Mouse (Mus musculus) embryonic facial prominence, embryonic 10.5 days (tissue): Measurements from ENCODE around the gene Map1b. TPM values are rescaled to one million over a fixed set of nuclear protein-coding genes. Genes with fewer than 3 reads are reported as not detected.

ENCODE experiments used
- DNase-seq: peaks from one replicate; pipeline ENCODE4 v3.0.0-alpha.2; 2017; ENCODE audit warnings: low spot score
- H3K27ac ChIP-seq: fragments of 300-500 bp; sonication (generic); replicated peaks from 2 replicates; pipeline ENCODE4 v1.5.1; 2016; ENCODE audit warnings: mild to moderate bottlenecking
- H3K27me3 ChIP-seq: fragments of 300-500 bp; sonication (generic); replicated peaks from 2 replicates; pipeline ENCODE4 v1.6.1; 2016; ENCODE audit warnings: low read depth, mild to moderate bottlenecking; ENCODE audit not compliant: poor library complexity, severe bottlenecking
- H3K36me3 ChIP-seq: fragments of 300-500 bp; sonication (generic); replicated peaks from 2 replicates; pipeline ENCODE4 v1.6.1; 2016; ENCODE audit warnings: mild to moderate bottlenecking, moderate library complexity
- H3K4me1 ChIP-seq: fragments of 300-500 bp; sonication (generic); 2 replicates; pipeline ENCODE4 v1.6.1; 2016
- H3K4me3 ChIP-seq: fragments of 300-500 bp; sonication (generic); 2 replicates; pipeline ENCODE4 v1.5.1; 2016; ENCODE audit warnings: mild to moderate bottlenecking, moderate library complexity
- H3K9me3 ChIP-seq: fragments of 300-500 bp; sonication (generic); 2 replicates; pipeline ENCODE4 v1.6.1; 2016; ENCODE audit warnings: mild to moderate bottlenecking
- WGBS: fragments of 180-500 bp; shearing (Covaris S2); methylation state at CpG from one replicate; pipeline ENCODE4 v1.1.7; 2016; 5-methylcytosine and 5-hydroxymethylcytosine counted together
- polyA plus RNA-seq: library from polyadenylated mRNA; unstranded; fragments of >200 nt; fragmentation: Nextera tagmentation; extraction: Ambion mirVana; gene quantifications from 2 replicates; pipeline ENCODE4 v1.2.1, GENCODE M21; 2016

The Map1b gene
- 288 and 317 TPM in 2 replicates for polyA plus RNA-seq

- peaks cover 46% of the 10 kb centered on the region for H3K4me1 ChIP-seq
- peak; percentile 89 for DNase-seq
- under 1% methylated on average over 31 of the region's 32 CpGs for WGBS
- 0 out of 2 replicates have a peak, but pooled peaks cover 3% of the 10 kb centered on the region for H3K27me3 ChIP-seq
- peak within 1 kb of the TSS; percentile 85 for H3K27ac ChIP-seq
- no peaks in the 10 kb centered on the region for H3K36me3 ChIP-seq
- H3K9me3 ChIP-seq = no peaks in the 10 kb centered on the region
- peak within 1 kb of the TSS; percentile 87 for H3K4me3 ChIP-seq
Observed at GRCm38 (mm10) chr13:99516448-99516881, at the start of gene Map1b. Gene Map1b (minus strand): TSS chr13:99516540.

- DNase-seq = peak; percentile 64
- Histone ChIP-seq H3K36me3 (no peaks in the 10 kb centered on the region), H3K9me3 (no peaks in the 10 kb centered on the region), H3K4me3 (no peak overlapping the region), H3K4me1 (peaks cover 28% of the 10 kb centered on the region), H3K27ac (no peak overlapping the region), H3K27me3 (no peaks in the 10 kb centered on the region)
- 30% methylated on average over 3 of the region's 3 CpGs for WGBS
Observed at GRCm38 (mm10) chr13:99564346-99564745, 48.0 kb upstream of the Map1b start.

GRCm38 (mm10) chr13:99563021-99563420, 46.7 kb upstream of the Map1b start:
- no peak for DNase-seq
- 64% methylated on average over 3 of the region's 3 CpGs for WGBS
- H3K36me3 ChIP-seq = no peaks in the 10 kb centered on the region

GRCm38 (mm10) chr13:99561843-99562550, 45.7 kb upstream of the Map1b start:
- peak; percentile 63 for DNase-seq
- WGBS = 42% methylated on average over 10 of the region's 10 CpGs

More at GRCm38 (mm10) chr13:99563021-99563420, 46.7 kb upstream of the Map1b start:
- Histone ChIP-seq H3K4me3 (no peak overlapping the region), H3K9me3 (no peaks in the 10 kb centered on the region), H3K27me3 (no peaks in the 10 kb centered on the region), H3K27ac (no peak overlapping the region), H3K4me1 (peaks cover 33% of the 10 kb centered on the region)

GRCm38 (mm10) chr13:99560674-99561639, 44.6 kb upstream of the Map1b start:
- no peaks in the 10 kb centered on the region for H3K36me3 ChIP-seq
- peaks cover 34% of the 10 kb centered on the region for H3K4me1 ChIP-seq
- WGBS = 58% methylated on average over 13 of the region's 13 CpGs
- no peak overlapping the region for H3K4me3 ChIP-seq
- no peaks in the 10 kb centered on the region for H3K9me3 ChIP-seq
- H3K27ac ChIP-seq = peak overlapping the region; percentile 25; the same call in 1 of the 2 replicates
- H3K27me3 ChIP-seq = no peaks in the 10 kb centered on the region
- no peak for DNase-seq

More at GRCm38 (mm10) chr13:99561843-99562550, 45.7 kb upstream of the Map1b start:
- H3K27ac ChIP-seq = peak overlapping the region; percentile 25
- no peaks in the 10 kb centered on the region for H3K27me3 ChIP-seq
- no peaks in the 10 kb centered on the region for H3K36me3 ChIP-seq
- peaks cover 34% of the 10 kb centered on the region for H3K4me1 ChIP-seq
- no peaks in the 10 kb centered on the region for H3K9me3 ChIP-seq
- H3K4me3 ChIP-seq = no peak overlapping the region

- peaks cover 34% of the 10 kb centered on the region for H3K4me1 ChIP-seq
- 72% methylated on average over 12 of the region's 12 CpGs for WGBS
- DNase-seq = no peak
- H3K9me3 ChIP-seq = no peaks in the 10 kb centered on the region
- H3K27ac ChIP-seq = no peak overlapping the region
- H3K4me3 ChIP-seq = no peak overlapping the region
- H3K27me3 ChIP-seq = no peaks in the 10 kb centered on the region
- H3K36me3 ChIP-seq = no peaks in the 10 kb centered on the region
Observed at GRCm38 (mm10) chr13:99558216-99558906, 42.0 kb upstream of the Map1b start.

GRCm38 (mm10) chr13:99557813-99558212, 41.5 kb upstream of the Map1b start:
- Histone ChIP-seq H3K27ac (no peak overlapping the region), H3K4me1 (peaks cover 31% of the 10 kb centered on the region), H3K36me3 (no peaks in the 10 kb centered on the region), H3K9me3 (no peaks in the 10 kb centered on the region), H3K27me3 (no peaks in the 10 kb centered on the region), H3K4me3 (no peak overlapping the region)
- 75% methylated on average over 15 of the region's 15 CpGs for WGBS
- no peak for DNase-seq

GRCm38 (mm10) chr13:99557331-99557730, 41.0 kb upstream of the Map1b start:
- no peak for DNase-seq
- 91% methylated on average over 5 of the region's 5 CpGs for WGBS
- no peak overlapping the region for H3K4me3 ChIP-seq
- H3K27me3 ChIP-seq = no peaks in the 10 kb centered on the region
- peaks cover 26% of the 10 kb centered on the region for H3K4me1 ChIP-seq
- H3K27ac ChIP-seq = no peak overlapping the region
- H3K36me3 ChIP-seq = no peaks in the 10 kb centered on the region
- H3K9me3 ChIP-seq = no peaks in the 10 kb centered on the region

- WGBS = 76% methylated on average over 8 of the region's 8 CpGs
- Histone ChIP-seq H3K36me3 (no peaks in the 10 kb centered on the region), H3K27me3 (no peaks in the 10 kb centered on the region), H3K27ac (no peak overlapping the region), H3K4me1 (peaks cover 15% of the 10 kb centered on the region), H3K4me3 (no peak overlapping the region), H3K9me3 (no peaks in the 10 kb centered on the region)
- DNase-seq = no peak
Observed at GRCm38 (mm10) chr13:99554960-99555359, 38.6 kb upstream of the Map1b start.

GRCm38 (mm10) chr13:99554466-99554865, 38.1 kb upstream of the Map1b start:
- DNase-seq = no peak
- WGBS = 87% methylated on average over 6 of the region's 6 CpGs

GRCm38 (mm10) chr13:99552381-99552780, 36.0 kb upstream of the Map1b start:
- Histone ChIP-seq H3K4me1 (peaks cover 20% of the 10 kb centered on the region), H3K9me3 (no peaks in the 10 kb centered on the region), H3K27ac (no peak overlapping the region), H3K4me3 (no peak overlapping the region), H3K36me3 (no peaks in the 10 kb centered on the region), H3K27me3 (no peaks in the 10 kb centered on the region)
- 91% methylated on average over 4 of the region's 4 CpGs for WGBS
- DNase-seq = no peak

More at GRCm38 (mm10) chr13:99554466-99554865, 38.1 kb upstream of the Map1b start:
- Histone ChIP-seq H3K36me3 (no peaks in the 10 kb centered on the region), H3K27me3 (no peaks in the 10 kb centered on the region), H3K4me3 (no peak overlapping the region), H3K27ac (no peak overlapping the region), H3K9me3 (no peaks in the 10 kb centered on the region), H3K4me1 (peaks cover 20% of the 10 kb centered on the region)
